Mouse (Mus musculus): ENCODE measurements around the gene Gm20498. TPM values are rescaled to one million over a fixed set of nuclear protein-coding genes. Genes with fewer than 3 reads are reported as not detected.

Gene Gm20498
- polyA plus RNA-seq, 1 experiment from 2014 or later = 27.7 TPM

DNA sequence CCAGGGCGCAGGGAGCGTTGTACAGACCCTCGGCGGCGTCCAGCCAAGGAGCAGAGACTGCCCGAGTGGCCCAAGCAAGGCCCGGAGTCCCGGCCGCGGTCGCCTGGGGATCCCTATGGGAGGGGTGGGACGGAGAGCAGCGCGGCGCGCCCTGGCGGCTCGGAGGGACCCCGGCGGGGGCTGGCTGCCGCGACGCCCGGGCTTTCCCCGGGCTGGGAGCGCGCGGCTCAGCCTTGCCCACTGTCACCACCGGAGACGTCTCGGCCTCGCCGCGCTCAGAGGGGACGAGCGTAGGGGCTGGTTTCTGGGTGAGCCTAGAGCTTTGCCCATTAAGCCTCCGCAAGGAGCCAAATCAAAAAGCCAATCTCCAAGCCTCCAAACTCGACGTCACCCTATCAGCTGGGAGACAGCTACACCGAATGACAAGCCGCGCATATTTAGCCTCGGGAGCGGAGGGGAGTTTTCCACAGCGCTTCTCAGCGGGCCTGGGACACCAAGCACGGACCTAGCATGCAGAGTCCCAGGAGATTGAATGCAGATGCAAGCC, 199.8 kb downstream of the Gm20498 start, which contains the start of gene Slc8a3:
Gene Slc8a3, minus strand, starts transcription at position 306 of the 547 bp plus-strand sequence.
- no peak for DNase-seq (ENCODE audit: low spot score)

DNA sequence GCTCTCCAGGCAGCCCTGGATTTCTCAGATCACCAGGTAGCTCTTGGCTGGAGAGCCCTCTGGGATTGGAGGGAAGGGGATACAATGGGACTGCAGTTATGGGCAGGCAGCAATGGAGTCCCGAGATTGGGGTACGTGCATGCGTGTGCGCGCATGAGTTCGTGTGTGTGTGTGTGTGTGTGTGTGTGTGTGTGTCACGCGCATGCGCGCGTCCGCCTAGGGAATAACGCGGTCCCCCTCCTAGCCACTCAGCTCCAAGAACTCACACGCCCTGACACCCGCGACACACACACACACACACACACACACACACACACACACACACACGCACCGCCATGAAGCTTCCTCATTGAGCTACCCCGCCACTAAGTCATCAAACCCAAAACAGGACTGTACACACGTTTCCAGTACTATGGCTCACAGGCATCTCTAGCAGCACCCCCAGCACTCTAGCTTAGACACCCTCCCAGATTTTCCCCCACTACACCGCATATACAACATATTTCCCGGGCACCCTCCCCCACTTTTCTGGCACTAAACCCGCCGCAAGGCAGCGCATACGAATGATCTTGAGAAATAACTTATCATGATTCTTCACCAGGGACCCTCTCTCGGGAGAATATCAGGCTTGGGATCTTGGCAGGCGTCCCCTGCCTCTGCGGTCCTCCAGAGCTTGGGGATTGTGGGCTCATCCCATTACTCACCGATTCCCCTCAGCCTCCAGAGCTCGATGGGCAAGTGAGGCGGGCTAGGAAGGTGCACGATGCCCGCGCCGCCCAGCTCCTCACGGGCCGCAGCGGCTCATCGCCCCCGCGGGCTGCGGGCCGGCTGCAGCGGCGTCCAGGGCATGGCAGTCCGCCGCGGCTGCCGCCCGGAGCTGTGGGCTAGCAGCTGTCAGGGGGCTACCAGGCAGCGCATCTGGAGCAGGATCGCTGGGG, 200.5 kb downstream of the Gm20498 start:
- DNase-seq (ENCODE audit: low spot score) = no peak

DNA sequence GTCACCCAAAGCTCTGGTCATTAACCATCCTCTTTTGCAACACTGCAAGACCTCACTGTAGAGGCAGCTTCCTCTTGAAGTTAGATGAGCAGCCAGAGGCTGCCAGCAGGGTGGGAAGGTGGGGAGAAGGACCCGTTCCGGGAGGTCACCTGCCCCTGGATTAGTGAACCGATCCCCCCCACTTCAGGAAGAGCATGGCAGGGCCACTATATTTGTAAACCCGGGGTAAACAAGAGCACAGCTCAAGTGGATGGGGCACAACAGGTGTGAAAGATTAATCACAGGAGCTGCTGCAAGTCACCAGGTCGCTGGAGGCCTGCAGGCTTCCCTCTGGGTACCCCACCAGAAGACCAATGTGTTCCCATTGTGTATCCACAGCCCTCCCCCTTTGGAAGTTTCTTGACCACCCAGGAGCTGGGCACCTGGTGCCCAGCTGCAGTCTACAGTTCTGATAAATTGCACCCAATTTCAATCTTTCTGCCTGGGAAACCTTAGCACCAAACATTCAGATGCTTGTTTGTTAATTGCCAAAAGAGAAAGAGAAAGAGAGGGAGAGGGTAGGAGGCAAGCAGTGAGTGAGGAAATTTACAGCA, 201.6 kb downstream of the Gm20498 start:
- DNase-seq (ENCODE audit: low spot score) = no peak

DNA sequence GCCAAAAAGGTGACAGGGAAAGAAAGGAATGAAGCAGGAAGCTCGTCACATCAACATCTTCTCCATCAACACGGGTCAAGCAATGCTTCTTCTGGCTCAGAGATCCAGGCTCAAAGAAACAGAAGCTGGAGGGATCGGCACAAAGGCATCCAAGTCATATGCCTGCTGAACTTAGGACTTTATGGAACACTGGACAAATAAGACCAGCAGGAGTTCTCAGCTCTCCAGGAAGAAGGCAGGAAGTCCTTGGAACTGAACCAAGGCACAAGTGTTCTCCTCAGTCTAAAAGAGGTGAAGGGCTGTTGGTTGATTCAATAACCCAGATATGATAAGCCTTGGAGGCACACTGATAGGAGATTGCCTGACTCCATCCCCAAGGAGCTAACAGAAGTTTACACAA, 207.7 kb downstream of the Gm20498 start:
- DNase-seq (ENCODE audit: low spot score) = no peak

DNA sequence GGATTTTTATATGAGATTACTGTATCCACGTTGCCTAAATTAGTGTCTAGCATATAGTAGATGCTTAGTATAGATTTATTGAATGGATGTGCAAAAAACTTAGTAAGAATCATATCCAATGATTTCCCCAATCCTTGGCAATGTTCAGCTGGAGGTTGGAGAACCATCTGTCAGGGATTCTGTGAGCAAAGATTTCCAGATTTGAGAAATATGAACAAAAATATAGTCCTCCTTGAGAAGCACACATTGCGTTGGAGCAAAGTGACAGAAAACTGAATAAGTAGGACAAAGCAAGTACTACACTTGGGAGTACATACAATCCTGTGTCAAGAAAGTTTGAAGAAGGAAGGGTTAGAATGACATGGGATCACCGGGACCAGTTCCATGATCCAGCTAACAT, 208.6 kb downstream of the Gm20498 start:
- no peak for DNase-seq (ENCODE audit: low spot score)

DNA sequence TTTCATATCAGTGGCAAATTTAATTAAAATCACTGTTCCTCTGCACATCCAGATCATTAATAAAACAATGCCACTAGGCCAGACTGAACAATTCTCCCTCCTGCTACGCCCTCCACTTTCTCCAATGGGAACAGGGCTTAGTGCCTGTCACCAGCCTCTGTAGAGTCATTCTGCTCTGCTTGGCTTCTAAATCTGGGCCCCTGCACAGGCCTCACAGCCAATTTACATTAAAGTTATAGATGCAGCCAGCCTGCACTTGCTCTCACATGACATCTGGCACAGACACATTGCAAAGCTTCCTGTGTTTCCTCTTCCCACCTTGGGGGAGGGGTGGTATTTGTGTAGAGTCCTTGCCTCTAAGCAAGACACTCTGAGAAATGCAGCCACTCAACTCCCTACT, 211.7 kb downstream of the Gm20498 start:
- DNase-seq (ENCODE audit: low spot score) = no peak

DNA sequence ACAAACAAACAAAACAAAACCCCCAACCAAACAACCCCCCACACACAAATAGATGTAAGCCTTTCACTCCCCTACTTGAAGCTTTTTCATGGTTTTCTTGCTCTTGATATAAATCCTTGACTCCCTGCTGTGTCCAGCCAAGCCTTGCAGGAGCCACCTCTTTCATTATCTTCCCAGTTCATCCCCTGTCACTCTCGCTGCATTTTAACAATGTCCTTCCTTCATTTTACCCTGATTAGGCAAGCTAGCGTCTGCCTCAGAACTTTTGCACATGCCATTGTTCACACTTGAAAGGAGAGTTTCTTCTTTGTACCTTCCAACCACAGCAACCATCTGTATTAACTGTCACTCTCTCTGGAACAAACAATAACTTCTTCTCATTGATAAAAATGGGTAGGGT, 214.9 kb downstream of the Gm20498 start:
- DNase-seq (ENCODE audit: low spot score) = no peak

DNA sequence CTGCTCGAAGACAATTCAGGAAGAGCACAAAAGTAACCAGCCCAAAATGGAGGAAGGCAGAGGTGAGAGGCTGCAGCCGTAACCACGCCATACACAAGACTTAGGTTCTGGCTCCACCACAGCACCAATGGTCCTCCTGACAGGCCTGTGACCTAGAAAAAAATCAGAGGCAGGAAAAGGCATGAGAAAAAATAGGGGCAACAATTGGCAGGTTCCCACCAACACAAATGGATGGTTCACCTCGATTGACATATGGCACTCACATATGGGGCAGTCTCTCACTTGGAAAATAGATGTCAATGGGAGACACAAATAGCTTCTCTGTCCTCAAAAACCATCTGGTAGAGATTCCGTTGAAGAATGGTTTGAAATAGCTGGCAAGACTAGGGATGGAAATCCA, 216.8 kb downstream of the Gm20498 start:
- no peak for DNase-seq (ENCODE audit: low spot score)

Other genes starting within 250 kb of the Gm20498 start
- 0.03 TPM in 1 of 2 replicates, not detected in the other for gene Slc8a3, start 199.7 kb downstream of the Gm20498 start, polyA plus RNA-seq (2015; fragmentation: Nextera tagmentation; extraction: Ambion mirVana)
- gene Gm4787, start 153.4 kb downstream of the Gm20498 start, polyA plus RNA-seq (2015; fragmentation: Nextera tagmentation; extraction: Ambion mirVana) = 0.15 and 0.39 TPM in 2 replicates
- 0.35 and 0.36 TPM in 2 replicates for gene Adam4, start 111.0 kb downstream of the Gm20498 start, polyA plus RNA-seq (2015; fragmentation: Nextera tagmentation; extraction: Ambion mirVana)
- gene Cox16, start 47.8 kb downstream of the Gm20498 start, polyA plus RNA-seq (2015; fragmentation: Nextera tagmentation; extraction: Ambion mirVana) = 239 and 241 TPM in 2 replicates
- 45.8 and 56.9 TPM in 2 replicates for gene Synj2bp, start within 50 bp of the Gm20498 start, polyA plus RNA-seq (2015; fragmentation: Nextera tagmentation; extraction: Ambion mirVana)
- gene Adam21, start 35.6 kb upstream of the Gm20498 start, polyA plus RNA-seq (2015; fragmentation: Nextera tagmentation; extraction: Ambion mirVana) = 0.05 and 0.07 TPM in 2 replicates
- 42.4 and 44.0 TPM in 2 replicates for gene Med6, start 62.1 kb upstream of the Gm20498 start, polyA plus RNA-seq (2015; fragmentation: Nextera tagmentation; extraction: Ambion mirVana)
- 0.13 and 0.44 TPM in 2 replicates for gene Ttc9, start 98.3 kb upstream of the Gm20498 start, polyA plus RNA-seq (2015; fragmentation: Nextera tagmentation; extraction: Ambion mirVana)
- 0.21 and 0.29 TPM in 2 replicates for gene Map3k9, start 248.3 kb upstream of the Gm20498 start, polyA plus RNA-seq (2015; fragmentation: Nextera tagmentation; extraction: Ambion mirVana)